Mouse (Mus musculus): ENCODE measurements around the gene Ift80. TPM values are rescaled to one million over a fixed set of nuclear protein-coding genes. Genes with fewer than 3 reads are reported as not detected.

Gene Ift80
- polyA plus RNA-seq (2015; fragmentation: Nextera tagmentation; extraction: Ambion mirVana) = 2.8 and 3.2 TPM in 2 replicates

GRCm38 (mm10) chr3:69004437-69005337 lies at the start of gene Ift80, which contains the start of gene Smc4:
Ift80 (minus strand) TSS chr3:69004570.
Smc4 (plus strand) TSS chr3:69004738.
- peak within 1 kb of the TSS; percentile 75 for H3K4me2 ChIP-seq (ENCODE audit: low read depth, low read length)
- H3K4me3 ChIP-seq (ENCODE audit: low read depth, low read length) = peak within 1 kb of the TSS; percentile 100
- H3K9ac ChIP-seq (replicated peaks) = peak within 1 kb of the TSS; percentile 99
- under 1% methylated on average over 74 of the region's 76 CpGs for WGBS (ENCODE audit: insufficient replicate concordance)
- H3K36me3 ChIP-seq (replicated peaks; ENCODE audit: insufficient read depth, low read length) = peaks cover 7% of the 10 kb centered on the region
- peak; percentile 93 for ATAC-seq
- peak; percentile 74; the same call in 1 of the 2 replicates for TF ChIP-seq EP300 (IDR thresholded peaks at IDR 0.05; ENCODE audit: low read depth)
- no peak for TF ChIP-seq CTCF (IDR thresholded peaks at IDR 0.05; ENCODE audit: low read depth)
- DNase-seq = peak; percentile 97
- peak within 1 kb of the TSS; percentile 97 for H3K27ac ChIP-seq (ENCODE audit: low read depth)
- H3K4me1 ChIP-seq (ENCODE audit: insufficient read depth) = no peaks in the 10 kb centered on the region
- H3K27me3 ChIP-seq (ENCODE audit: insufficient read depth, low read length) = no peaks in the 10 kb centered on the region
- H3K9me3 ChIP-seq (ENCODE audit: low read length) = no peaks in the 10 kb centered on the region

- Histone ChIP-seq H3K27me3 (ENCODE audit: insufficient read depth, low read length) (no peaks in the 10 kb centered on the region), H3K27ac (ENCODE audit: low read depth) (no peak overlapping the region; the same call in 1 of the 2 replicates), H3K36me3 (replicated peaks; ENCODE audit: insufficient read depth, low read length) (no peaks in the 10 kb centered on the region), H3K9me3 (ENCODE audit: low read length) (no peaks in the 10 kb centered on the region), H3K4me1 (ENCODE audit: insufficient read depth) (peaks cover 25% of the 10 kb centered on the region), H3K9ac (replicated peaks) (no peak overlapping the region), H3K4me3 (ENCODE audit: low read depth, low read length) (no peak overlapping the region), H3K4me2 (ENCODE audit: low read depth, low read length) (no peak overlapping the region)
- no peak for ATAC-seq
- no peak for TF ChIP-seq EP300 (IDR thresholded peaks at IDR 0.05; ENCODE audit: low read depth)
- no peak for TF ChIP-seq CTCF (IDR thresholded peaks at IDR 0.05; ENCODE audit: low read depth)
- no peak for DNase-seq
- WGBS (ENCODE audit: insufficient replicate concordance) = 83% methylated on average over 11 of the region's 11 CpGs
Observed at GRCm38 (mm10) chr3:69051894-69052293, 47.5 kb upstream of the Ift80 start.

- no peaks in the 10 kb centered on the region for H3K27me3 ChIP-seq (ENCODE audit: insufficient read depth, low read length)
- no peaks in the 10 kb centered on the region for H3K36me3 ChIP-seq (replicated peaks; ENCODE audit: insufficient read depth, low read length)
- ATAC-seq (no peak), DNase-seq (no peak)
- H3K9ac ChIP-seq (replicated peaks) = no peak overlapping the region
- H3K27ac ChIP-seq (ENCODE audit: low read depth) = no peak overlapping the region
- TF ChIP-seq CTCF (IDR thresholded peaks at IDR 0.05; ENCODE audit: low read depth) = no peak
- H3K4me3 ChIP-seq (ENCODE audit: low read depth, low read length) = no peak overlapping the region
- H3K9me3 ChIP-seq (ENCODE audit: low read length) = no peaks in the 10 kb centered on the region
- H3K4me1 ChIP-seq (ENCODE audit: insufficient read depth) = peaks cover 17% of the 10 kb centered on the region
- 87% methylated on average over 6 of the region's 6 CpGs for WGBS (ENCODE audit: insufficient replicate concordance)
- H3K4me2 ChIP-seq (ENCODE audit: low read depth, low read length) = no peak overlapping the region
Observed at GRCm38 (mm10) chr3:69049011-69049410, 44.6 kb upstream of the Ift80 start.

GRCm38 (mm10) chr3:69047684-69048083 lies 43.3 kb upstream of the Ift80 start:
- 87% methylated on average over 4 of the region's 4 CpGs for WGBS (ENCODE audit: insufficient replicate concordance)
- no peak overlapping the region for H3K4me3 ChIP-seq (ENCODE audit: low read depth, low read length)
- no peak overlapping the region for H3K9ac ChIP-seq (replicated peaks)
- no peaks in the 10 kb centered on the region for H3K27me3 ChIP-seq (ENCODE audit: insufficient read depth, low read length)
- peaks cover 12% of the 10 kb centered on the region for H3K4me1 ChIP-seq (ENCODE audit: insufficient read depth)
- no peaks in the 10 kb centered on the region for H3K9me3 ChIP-seq (ENCODE audit: low read length)
- no peak for DNase-seq
- H3K4me2 ChIP-seq (ENCODE audit: low read depth, low read length) = no peak overlapping the region
- TF ChIP-seq EP300 (IDR thresholded peaks at IDR 0.05; ENCODE audit: low read depth) (no peak), CTCF (IDR thresholded peaks at IDR 0.05; ENCODE audit: low read depth) (no peak)
- ATAC-seq = no peak
- H3K27ac ChIP-seq (ENCODE audit: low read depth) = no peak overlapping the region
- 0 out of 2 replicates have a peak, but pooled peaks cover 5% of the 10 kb centered on the region for H3K36me3 ChIP-seq (replicated peaks; ENCODE audit: insufficient read depth, low read length)

GRCm38 (mm10) chr3:69046509-69046908 lies 42.1 kb upstream of the Ift80 start:
- DNase-seq (no peak), ATAC-seq (no peak)
- no peak overlapping the region for H3K4me3 ChIP-seq (ENCODE audit: low read depth, low read length)
- peak overlapping the region; percentile 71 for H3K9ac ChIP-seq (replicated peaks)
- H3K4me1 ChIP-seq (ENCODE audit: insufficient read depth) = peaks cover 12% of the 10 kb centered on the region
- H3K9me3 ChIP-seq (ENCODE audit: low read length) = no peaks in the 10 kb centered on the region
- 0 out of 2 replicates have a peak, but pooled peaks cover 8% of the 10 kb centered on the region for H3K36me3 ChIP-seq (replicated peaks; ENCODE audit: insufficient read depth, low read length)
- peak overlapping the region; percentile 89; the same call in 1 of the 2 replicates for H3K4me2 ChIP-seq (ENCODE audit: low read depth, low read length)
- WGBS (ENCODE audit: insufficient replicate concordance) = 48% methylated on average over 4 of the region's 4 CpGs
- no peak for TF ChIP-seq EP300 (IDR thresholded peaks at IDR 0.05; ENCODE audit: low read depth)
- TF ChIP-seq CTCF (IDR thresholded peaks at IDR 0.05; ENCODE audit: low read depth) = no peak
- H3K27me3 ChIP-seq (ENCODE audit: insufficient read depth, low read length) = no peaks in the 10 kb centered on the region
- peak overlapping the region; percentile 65; the same call in 1 of the 2 replicates for H3K27ac ChIP-seq (ENCODE audit: low read depth)

- H3K9ac ChIP-seq (replicated peaks) = peak overlapping the region; percentile 71
- TF ChIP-seq CTCF (IDR thresholded peaks at IDR 0.05; ENCODE audit: low read depth) (no peak), EP300 (IDR thresholded peaks at IDR 0.05; ENCODE audit: low read depth) (no peak)
- H3K27me3 ChIP-seq (ENCODE audit: insufficient read depth, low read length) = no peaks in the 10 kb centered on the region
- H3K4me2 ChIP-seq (ENCODE audit: low read depth, low read length) = peak overlapping the region; percentile 89
- 0 out of 2 replicates have a peak, but pooled peaks cover 13% of the 10 kb centered on the region for H3K36me3 ChIP-seq (replicated peaks; ENCODE audit: insufficient read depth, low read length)
- 25% methylated on average over 13 of the region's 13 CpGs for WGBS (ENCODE audit: insufficient replicate concordance)
- H3K4me1 ChIP-seq (ENCODE audit: insufficient read depth) = peaks cover 12% of the 10 kb centered on the region
- no peaks in the 10 kb centered on the region for H3K9me3 ChIP-seq (ENCODE audit: low read length)
- DNase-seq (no peak), ATAC-seq (no peak)
- H3K27ac ChIP-seq (ENCODE audit: low read depth) = peak overlapping the region; percentile 90
- H3K4me3 ChIP-seq (ENCODE audit: low read depth, low read length) = peak overlapping the region; percentile 88
Observed at GRCm38 (mm10) chr3:69045750-69046149, 41.4 kb upstream of the Ift80 start.

Measured in liver, postnatal 0 days (tissue).